Mouse (Mus musculus) adrenal gland, postnatal 25 days (tissue): Measurements from ENCODE around the gene Kat14. TPM values are rescaled to one million over a fixed set of nuclear protein-coding genes. Genes with fewer than 3 reads are reported as not detected.

Source experiments
- DNase-seq: peaks from one replicate; pipeline ENCODE4 v3.0.0; 2021; ENCODE audit warnings: mixed read lengths
- total RNA-seq: library from RNA; stranded (reverse); gene quantifications from 2 replicates; pipeline ENCODE4 v1.2.3, GENCODE M21; 2021

The Kat14 gene
- total RNA-seq, 1 experiment from 2014 or later: 27.5 TPM

DNA sequence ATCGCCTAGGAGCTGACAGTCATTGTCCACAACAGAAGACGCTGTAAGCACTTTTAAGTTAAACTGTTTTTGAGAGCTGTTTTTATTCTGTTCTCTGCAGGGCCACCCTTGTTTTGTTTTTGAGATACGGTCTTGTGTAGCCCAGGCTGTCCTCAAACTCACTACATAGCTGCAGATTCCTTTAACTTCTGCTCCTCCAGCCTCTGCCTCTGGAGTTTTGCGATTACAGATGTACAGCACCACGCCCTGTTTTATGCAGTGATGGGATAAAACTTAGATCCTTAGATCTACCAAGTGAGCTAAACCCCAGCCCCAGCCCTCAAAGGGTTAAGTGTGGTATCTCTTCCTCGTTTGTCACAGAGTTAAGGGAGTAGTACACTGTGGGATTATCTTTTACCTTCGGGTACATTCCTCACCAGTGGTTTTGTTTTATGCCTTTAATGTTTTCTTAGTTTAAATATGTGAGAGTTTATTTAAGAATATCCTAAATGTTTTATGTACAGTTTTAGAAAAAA, 13.9 kb downstream of the Kat14 start:
- DNase-seq: no peak

DNA sequence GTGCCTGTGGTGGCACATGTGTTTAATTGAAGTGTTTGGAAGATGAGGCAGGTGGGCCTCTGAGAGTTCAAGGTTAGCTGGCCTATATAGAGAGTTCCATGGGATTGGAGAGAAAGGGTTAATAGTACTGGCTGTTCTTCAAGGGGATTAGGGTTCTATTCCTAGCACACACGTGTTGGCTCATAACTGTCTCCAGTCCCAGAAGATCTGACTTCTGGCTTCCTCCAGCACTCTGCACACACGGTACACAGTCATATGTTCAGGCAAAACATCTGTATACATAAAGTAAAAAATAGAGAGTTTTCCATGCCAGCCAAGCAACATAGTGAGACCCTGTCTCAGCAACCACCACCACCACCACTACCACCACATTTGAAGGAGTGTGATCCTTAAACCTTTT, 17.5 kb downstream of the Kat14 start:
- DNase-seq: no peak

DNA sequence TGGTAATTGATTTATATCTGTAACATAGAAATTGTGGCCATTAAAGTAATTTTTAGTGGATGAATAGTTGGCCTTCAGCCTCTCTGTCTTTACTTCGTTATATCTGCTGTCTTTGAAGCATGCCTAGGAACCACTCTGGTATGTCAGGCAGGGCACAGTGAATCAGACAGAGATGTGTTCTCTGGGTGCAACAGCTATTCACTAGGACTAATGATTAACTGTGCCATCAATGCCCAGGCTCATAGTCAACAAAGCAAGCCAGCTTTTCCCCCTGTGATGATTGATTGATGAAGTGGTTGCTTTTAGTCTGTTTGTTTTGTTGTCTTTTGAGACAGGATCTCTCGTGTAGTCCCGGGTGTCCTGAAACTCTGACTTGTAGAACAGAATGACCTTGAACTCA, 19.6 kb downstream of the Kat14 start:
- no peak for DNase-seq

DNA sequence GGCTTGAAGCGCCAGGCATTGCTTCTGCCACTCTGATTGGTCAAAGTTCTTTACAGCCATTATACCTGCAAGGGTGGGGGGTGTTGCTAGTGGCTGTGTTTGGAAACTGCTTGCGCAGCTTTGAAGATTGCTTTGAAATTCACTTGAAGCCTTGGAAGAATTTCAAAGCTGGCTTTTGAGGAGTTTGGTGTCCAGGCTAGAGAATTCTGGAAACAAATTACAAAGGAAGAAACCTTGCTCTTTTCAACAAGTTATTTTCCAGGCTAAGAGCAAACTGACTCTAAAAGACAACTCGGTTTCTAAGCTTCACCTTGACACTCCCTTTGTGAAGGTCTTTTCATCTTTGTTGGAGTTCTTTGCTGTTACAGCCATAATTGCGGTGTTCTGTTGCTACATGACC, 30.7 kb downstream of the Kat14 start:
- DNase-seq: no peak

DNA sequence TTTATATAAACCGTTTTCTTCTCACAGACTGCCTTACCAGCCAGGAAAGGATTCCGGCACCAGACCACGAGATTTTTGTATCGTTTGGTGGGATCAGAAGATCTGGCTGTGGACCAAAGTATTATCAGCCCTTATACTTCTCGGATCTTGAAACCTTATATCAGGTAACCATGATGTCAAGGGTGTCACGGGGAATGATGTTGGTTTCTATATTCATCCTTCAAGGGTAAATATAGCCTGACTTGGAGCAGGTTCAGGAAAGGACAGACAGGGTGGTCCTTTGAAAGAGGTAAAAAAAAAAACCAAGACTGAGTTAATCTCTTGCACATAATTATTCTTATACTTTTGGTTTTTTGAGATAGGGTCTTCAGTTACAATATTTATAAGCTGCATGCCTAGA, 31.9 kb downstream of the Kat14 start:
- no peak for DNase-seq

DNA sequence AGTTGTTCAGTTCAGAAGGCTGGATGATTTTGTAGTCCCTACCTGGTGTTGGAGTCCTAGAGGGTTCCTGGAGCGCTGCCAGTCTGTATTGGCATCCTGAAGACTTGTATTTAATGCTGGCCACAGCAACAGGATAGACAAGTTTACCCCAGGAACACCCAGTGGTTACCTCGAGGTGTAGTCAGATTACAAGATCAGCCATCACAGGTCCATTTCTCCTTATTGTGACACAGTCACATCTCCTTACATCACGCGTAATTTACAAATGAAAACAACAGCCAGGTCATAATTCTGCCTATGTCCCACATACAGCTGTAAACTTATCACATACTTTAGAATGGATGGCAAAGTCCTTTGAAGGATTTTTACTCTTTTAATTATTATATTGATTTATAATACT, 40.3 kb downstream of the Kat14 start:
- no peak for DNase-seq

DNA sequence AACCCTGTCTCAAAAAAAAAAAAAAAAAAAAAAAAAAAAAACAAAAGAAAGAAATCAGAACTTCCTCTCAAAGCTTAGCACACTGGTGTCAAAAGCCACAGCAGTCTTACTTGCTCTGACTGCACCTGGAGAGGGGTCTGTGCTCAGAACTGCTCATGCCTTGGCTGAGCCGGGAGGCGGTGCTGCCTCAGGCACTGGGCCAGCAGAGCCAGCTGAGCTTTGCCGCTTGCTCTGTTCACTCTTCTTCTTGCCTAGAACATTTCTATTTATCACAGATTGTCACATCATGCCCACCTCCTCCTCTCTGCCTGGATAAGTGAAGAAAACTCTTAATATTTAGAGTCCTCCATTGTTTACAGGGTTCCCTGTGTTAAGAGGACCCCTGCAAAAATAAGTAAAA, 41.8 kb downstream of the Kat14 start:
- DNase-seq: no peak

DNA sequence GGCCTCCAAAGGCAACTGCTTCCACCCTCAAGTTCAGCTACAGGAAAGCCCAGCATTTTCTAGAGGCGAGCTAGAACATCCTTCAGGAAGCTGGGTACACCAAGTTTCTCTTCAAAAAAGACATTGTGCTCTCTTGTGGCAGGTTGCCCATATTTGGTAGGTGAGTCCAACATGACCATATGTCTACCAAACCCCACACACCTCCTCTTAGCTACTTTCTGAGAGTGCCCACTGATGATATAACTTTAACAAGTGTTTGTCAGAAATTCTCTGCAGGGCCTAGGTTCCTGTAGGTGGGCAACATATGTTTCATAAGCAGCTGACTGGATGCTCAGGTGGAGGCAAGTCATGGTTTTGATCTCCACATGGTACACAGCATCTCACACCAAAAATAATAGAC, 45.9 kb downstream of the Kat14 start:
- DNase-seq: no peak

DNA sequence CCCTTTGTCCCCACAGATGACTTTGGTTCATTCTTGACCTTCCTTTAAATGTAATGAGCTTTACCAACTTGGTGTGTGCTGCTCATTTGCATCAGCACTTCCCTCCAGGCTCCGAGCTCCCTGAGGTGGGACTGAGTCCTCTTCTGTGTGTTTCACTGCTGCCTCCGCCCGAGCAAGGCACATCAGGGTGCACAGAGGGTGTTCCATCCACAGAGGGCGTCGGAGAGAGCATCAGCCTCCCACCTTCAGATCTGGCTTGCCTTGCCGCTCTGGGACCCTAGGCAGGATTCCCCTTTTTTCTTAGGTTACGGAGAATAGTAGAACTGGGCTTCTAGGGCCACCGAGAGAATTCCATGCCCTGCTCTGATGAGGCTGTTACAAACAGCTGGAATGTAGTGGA, 48.1 kb downstream of the Kat14 start:
- no peak for DNase-seq

DNA sequence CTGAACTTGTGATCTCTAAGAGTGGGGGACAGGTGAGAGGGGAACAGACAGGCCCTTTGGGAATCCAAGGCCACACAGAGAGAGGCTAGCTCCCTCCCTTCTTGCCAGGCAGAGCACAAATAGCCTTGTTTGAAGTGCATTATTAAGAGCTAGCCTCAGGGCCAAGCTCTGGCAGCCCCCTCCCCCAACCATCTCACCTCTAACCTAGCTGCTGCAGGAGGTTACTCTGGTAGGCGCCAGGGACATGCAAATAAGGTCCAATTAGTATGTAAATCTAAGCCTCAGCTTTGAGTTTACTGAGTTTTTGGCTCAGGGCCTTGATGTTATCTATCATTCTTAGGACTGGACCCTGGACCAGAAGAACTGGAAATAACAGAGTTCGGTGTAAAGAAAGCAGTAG, 49.3 kb downstream of the Kat14 start:
- DNase-seq: no peak

DNA sequence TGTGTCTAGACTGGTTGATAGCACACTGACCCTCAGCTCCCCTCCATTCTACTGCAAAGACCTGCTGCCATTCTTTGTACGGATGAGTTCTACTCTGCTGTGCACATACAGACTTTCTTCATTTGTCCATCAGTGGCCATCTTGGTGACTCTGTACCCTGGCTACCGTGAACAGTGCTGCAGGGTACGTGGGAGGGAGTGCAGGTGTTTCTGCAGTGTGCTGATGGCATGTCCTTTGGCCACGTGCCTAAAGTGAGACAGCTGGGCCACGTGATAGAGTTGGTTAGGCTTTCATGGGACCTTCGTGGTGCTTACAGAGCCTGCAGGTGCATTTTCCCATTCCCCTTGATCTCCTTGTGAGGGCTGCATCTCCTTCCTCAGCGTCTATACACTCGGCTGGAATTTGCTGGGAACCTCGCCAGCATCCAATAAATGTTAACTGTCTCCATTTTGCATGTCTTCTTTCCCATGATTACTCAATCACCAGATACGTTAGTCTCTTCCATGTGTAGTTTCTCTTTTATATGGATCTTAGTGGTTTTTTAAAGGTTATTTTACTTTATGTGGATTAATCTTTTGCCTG, 53.4 kb downstream of the Kat14 start:
- no peak for DNase-seq

DNA sequence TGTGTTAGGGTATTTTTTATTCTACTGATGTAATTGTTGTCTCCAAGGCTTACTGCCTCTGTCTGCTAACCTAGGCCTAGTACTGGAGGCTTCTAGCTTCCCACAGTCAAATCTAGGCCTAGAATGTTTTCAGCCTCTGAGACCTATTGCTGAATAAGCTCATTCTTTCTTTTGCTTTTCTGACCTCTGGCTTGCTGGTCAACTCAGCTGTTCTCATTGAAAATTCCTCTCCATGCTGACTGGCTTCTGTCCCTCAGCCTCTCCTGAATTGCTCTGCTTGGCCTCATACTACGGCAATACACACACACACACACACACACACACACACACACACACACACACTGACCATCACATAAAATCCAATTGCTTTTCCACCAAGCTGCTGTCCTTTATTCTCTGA, 57.0 kb downstream of the Kat14 start:
- DNase-seq: no peak

DNA sequence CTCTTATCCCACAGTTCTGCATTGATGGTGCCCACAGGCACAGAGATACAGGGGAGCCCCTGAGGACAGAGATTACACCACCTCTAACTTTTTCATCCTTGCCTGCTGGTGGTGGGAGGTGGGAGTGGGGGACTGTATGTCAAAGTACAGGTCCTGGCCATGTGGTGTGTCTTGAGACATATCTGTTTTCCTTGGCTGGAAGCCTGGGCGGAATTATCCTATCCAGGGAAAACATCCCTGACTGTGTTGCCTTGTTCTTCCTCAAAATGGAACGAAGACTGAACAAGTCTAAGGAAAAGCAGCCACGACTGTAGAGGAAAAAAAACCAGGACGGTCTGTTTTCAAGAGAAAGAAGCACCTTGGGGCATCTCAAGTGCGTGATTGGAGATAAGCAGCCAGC, 59.1 kb downstream of the Kat14 start:
- no peak for DNase-seq

DNA sequence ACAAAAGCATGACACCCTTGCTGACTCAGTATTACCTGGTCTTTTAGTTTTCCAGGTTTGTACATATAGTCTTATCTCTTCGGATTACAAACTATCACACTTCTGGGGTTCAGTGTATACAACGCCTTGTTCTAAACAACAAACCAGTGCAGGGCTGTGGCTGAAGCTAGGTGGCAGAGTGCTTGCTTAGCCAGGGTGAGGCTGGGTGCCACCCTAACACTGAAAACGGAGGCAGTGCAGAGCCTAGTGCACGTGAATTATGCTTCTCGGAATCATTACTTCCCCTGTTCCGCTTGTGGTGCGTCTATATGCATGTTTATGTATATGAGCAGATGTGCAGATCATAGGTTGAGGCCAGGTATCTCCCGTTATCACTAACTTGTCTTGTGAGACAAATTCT, 59.9 kb downstream of the Kat14 start:
- no peak for DNase-seq

DNA sequence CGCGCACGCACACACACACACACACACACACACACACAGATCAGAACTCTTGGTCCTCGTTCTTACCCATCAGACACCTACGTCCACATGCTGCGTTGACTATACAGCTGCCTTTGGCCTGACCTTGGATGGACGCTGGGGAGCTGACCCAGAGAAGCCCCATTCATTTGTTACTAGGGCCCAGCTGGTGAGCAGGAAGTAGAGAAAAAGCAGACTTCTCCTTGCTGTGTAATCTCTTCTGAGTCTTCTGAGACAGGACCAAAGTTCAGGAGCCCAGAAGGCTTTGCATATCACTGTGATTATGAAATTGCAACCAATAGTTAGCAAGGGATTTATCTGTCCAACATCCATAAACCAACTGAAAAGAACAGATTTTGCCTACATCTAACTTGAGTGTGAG, 60.4 kb downstream of the Kat14 start:
- no peak for DNase-seq

DNA sequence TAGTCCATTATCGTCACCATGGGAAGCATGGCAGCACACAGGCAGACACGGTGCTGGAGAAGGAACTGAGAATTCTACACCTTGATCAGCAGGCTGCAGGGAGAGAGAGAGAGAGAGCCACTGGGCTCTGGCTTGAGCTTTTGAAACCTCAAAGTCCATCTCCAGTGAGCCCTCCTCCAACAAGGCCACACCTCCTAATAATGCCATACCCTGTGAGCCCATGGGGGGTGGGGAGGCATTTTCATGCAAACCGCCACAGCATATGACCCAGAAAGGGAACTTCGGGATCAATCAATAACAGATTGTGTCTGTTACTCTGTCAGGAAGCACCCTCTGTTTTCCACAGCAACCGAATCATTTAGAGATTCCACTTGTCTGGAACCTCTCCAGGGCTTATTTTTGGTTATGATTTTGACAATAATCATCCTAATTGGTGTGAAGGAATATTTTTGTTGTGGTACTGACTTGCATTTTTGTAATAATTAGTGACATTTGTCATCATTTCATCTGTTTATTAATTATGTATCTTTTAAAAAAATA, 62.6 kb downstream of the Kat14 start:
- DNase-seq: no peak

DNA sequence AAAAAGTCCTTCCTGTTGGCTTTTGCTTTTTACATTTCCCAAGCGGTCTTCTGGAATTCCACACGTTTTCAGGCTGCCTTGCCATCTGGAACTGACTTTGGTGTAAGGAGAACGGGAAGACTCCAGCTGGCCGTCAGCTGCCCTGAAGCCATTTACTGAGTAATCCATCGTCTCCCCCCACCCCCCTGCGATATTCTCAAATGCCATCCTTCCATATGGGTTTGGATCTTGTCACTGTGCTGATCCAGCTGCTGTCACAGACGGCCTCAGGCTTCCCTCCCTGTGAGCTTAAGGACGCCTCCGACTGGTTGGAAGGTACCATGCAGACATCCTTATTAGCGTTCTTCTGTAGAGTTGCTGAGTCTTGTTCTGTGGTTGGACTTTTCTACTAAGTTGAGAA, 66.9 kb downstream of the Kat14 start:
- no peak for DNase-seq

DNA sequence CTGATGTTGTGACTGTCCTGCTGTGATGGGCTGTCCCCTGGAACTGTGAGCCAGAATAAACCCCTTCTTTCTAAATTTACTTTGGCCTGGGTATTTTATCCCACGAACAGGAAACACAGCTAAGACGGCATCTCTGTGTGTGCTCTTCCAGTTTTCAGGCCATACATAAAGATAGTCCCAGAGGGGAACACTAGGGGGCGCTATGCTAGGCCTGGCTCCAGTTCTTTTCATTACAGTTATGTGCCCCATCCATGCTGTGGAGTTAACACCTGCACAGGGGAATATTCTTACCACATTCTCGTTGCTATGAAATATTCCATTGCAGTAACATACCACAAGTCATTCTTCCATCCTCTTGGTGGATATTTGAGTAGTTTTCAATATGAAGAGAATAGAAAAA, 69.6 kb downstream of the Kat14 start:
- DNase-seq: no peak

DNA sequence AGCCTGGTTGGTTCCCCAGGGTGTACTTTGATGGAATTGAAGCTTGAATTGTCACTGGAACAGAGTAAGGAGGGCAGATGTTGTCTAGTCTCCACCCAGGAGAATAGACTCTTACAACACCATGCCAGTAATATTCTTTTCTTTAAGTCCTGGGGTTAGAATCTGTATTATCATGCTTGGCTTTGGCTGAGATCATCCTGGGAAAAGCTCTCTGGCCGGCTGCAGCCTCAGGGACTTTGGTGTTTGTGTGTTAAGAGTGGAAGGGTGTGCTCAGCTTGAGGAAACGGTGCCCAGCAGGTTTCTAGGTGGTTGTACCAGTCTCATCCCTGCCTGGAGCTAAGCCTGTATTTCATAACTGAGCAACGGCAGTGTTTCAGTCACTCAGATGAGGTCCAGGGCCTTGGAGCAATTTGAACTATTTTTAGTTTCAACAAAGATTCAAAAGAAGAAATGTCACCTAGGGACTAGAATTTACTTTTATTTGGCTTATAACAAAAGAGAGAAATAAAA, 70.5 kb downstream of the Kat14 start:
- DNase-seq: no peak

DNA sequence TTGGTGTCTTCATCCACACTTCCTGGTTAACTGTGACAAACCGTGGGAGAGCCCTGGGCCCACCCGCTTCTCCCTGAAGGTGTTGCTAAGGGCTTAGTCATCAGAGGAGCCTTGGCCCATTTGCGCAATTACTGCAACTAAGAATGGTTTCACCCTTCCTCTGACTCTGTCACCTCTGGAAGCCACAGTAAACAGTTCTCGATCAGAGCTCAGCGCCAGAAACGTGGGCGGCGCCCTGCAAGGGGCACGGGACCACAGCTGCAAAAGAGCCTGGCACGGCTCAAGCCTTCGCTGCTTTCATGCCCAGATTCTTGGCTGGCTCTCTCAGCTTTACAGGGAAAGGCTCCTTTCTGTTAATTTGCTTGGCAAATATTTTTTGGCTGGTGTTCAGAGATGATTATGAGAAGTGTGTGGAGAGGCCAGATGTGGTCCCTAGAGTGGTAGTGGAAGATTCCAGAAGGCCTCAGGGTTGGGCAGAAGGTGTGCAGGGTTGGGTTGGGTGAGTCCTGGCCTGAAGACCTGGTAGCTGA, 72.7 kb downstream of the Kat14 start:
- DNase-seq: peak; percentile 31

DNA sequence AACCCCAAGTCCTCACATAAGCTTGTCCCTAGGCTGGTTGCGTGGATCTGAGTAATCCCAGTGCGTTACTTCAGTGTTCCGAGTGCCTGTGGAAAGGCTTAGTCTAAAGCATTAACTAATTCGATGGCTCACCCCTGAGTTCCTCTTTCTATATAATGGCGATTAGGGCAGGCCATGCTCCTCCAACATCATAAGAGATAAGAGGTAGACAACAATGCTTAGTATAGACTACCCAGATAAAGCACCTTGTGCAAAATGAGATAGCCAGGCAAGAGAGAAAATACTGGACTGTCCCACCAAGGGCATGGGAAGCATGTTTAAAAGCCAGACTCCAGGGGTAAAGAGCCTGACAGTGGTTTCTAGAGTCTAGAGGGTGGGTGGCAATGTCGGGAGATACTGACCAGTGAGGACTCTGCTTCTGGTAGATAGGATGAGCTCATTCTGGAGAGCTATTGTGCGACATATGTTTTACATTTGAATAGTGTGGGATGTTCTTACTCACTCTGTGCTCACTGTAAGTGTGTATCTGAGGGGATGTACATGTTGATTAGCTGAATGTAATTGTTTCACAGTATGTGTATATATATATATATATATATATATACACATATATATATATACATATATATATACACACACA, 77.7 kb downstream of the Kat14 start:
- no peak for DNase-seq

DNA sequence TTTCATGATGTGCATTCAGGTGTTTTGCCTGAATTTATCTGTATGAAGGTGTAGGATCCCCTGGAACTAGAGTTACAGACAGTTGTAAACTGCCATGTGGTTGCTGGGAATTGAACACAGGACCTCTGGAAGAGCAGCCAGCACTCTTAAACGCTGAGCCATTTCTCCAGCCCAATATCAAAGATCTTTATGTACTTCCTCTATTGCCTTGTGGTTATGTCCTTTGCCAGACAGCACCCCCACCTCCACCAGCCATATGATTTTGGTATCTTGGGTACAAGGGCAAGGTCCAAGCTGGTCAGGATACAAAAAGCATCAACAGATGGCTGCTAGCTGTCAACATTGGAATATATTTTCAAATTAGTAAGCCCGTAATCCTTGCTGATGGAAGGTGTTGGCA, 81.6 kb downstream of the Kat14 start:
- no peak for DNase-seq

DNA sequence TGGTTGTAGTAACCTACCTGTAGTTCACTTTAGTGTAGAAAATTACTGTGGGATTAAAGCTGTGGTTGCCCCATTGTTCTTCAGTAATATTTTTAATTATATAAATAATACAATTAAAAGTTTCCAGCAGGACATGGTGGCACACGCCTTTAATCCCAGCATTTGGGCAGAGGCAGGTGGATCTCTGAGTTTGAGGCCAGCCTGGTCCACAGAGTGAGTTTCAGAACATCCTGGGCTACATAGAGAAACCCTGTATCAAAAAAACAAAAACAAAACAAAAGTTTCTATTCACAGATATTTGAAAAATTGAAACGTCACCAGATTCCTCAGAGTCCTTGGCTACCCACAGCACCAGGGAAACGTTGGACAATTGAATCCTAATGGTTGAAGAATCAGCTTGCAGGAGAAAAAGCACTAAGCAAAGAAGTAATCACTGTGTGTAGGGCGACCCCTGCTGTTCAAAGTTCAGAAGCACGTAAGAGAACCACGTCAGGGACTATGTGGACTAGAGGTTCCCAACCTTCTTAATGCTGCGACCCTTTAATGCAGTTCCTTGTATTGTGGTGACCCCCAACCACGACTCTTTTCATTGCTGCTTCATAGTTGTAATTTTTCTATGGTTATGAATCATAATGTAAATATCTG, 83.7 kb downstream of the Kat14 start:
- DNase-seq: peak; percentile 69
